Mouse (Mus musculus): Measurements from ENCODE around the gene Cenpx. TPM values are rescaled to one million over a fixed set of nuclear protein-coding genes. Genes with fewer than 3 reads are reported as not detected.
"Not testable (repeated sequence)": the region's sequence is repeated elsewhere in the genome, so short reads cannot be mapped to it uniquely, and the experiment has no call there.

The Cenpx gene
- 36.2 and 40.2 TPM in 2 replicates for polyA plus RNA-seq (2012; rRNA removed)

DNA sequence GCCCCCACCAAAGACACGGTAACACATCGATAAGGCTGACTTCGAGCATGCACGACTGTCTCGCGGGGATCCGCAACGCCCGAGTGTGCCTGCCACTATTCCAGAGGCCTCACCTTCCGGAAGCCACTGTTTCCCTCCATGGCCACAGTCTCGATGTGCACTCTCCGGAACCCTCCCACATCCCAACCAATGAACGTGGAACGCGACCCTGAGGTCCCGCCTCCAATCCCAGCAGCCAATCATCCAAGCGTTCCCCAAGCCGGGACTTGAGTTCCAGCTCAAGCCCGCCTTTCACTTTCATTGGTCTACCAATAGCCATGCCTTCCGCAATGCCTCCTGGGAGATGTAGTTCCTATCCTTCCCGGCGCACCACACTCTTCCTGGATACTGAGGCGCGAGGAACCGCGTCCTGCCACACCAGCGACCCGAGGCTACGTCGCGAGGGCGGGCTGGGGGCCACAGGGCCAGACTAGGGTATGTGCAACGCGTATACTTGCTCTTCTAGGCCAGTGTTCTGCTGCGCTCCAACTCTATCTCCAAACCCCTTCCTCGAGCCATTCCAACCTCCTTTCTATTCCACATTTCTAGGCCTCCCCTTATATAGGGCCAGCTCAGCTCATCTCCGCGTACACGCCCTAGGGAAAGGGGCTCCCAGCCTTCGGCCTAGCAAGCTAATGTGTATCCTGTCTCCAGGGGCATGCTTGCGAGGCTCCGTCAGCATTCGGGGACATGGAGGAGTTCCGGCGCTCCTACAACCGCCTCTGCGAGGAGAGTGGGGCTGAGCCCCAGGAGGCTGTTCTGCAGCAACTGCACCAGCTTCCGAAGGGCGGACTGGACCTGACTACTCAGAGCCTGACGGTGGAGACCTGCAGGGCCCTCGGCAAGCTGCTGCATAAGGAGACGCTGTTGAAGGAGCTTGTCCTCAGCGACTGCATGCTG lies at the start of gene Cenpx, which contains the start of gene Lrrc45:
TSS of gene Cenpx (minus strand) at position 159 of the 939 bp plus-strand sequence.
TSS of gene Lrrc45 (plus strand) at position 346 of the 939 bp plus-strand sequence.
- Histone ChIP-seq H3K4me3 (ENCODE audit: insufficient read depth, low read length) (peak within 1 kb of the TSS; percentile 61), H3K4me1 (ENCODE audit: control insufficient read depth, insufficient read depth, low read length) (peaks cover 3% of the 10 kb centered on the region), H3K27ac (ENCODE audit: insufficient read depth, low read length) (no peak within 1 kb of the TSS)
- peak; percentile 77 for TF ChIP-seq POLR2A (IDR thresholded peaks at IDR 0.05; ENCODE audit: extremely low read depth, insufficient read depth, low read length)
- no peak for TF ChIP-seq CTCF (IDR thresholded peaks at IDR 0.05; ENCODE audit: extremely low read depth, insufficient read depth, low read length)

DNA sequence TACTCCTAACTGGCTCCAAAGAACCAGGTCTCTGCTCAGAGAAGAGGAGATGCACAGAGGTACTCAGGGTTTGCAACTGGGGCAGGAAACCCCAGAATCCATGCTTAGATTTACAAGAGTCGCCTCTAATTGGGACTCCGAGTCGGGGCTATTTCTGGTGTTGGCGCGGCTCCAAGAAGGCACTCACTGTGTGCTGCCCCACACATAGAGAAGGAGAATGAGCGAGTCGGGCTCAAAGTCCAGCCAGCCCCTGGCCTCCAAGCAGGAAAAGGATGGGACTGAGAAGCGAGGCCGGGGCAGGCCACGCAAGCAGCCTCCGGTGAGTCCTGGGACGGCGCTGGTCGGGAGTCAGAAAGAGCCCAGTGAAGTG lies 49.1 kb upstream of the Cenpx start, which contains the start of gene Hmga1b:
TSS of gene Hmga1b (plus strand) at position 123 of the 370 bp plus-strand sequence.
- not testable (repeated sequence) for H3K4me1 ChIP-seq (ENCODE audit: control insufficient read depth, insufficient read depth, low read length); H3K27ac ChIP-seq (ENCODE audit: insufficient read depth, low read length); H3K4me3 ChIP-seq (ENCODE audit: insufficient read depth, low read length)

- Histone ChIP-seq H3K27ac (ENCODE audit: insufficient read depth, low read length) (no peak overlapping the region), H3K4me1 (ENCODE audit: control insufficient read depth, insufficient read depth, low read length) (no peaks in the 10 kb centered on the region)
- TF ChIP-seq POLR2A (IDR thresholded peaks at IDR 0.05; ENCODE audit: extremely low read depth, insufficient read depth, low read length) (no peak), CTCF (IDR thresholded peaks at IDR 0.05; ENCODE audit: extremely low read depth, insufficient read depth, low read length) (no peak)
These were observed 48.5 kb upstream of the Cenpx start for GRCm38 (mm10) chr11:120761811-120762671.

DNA sequence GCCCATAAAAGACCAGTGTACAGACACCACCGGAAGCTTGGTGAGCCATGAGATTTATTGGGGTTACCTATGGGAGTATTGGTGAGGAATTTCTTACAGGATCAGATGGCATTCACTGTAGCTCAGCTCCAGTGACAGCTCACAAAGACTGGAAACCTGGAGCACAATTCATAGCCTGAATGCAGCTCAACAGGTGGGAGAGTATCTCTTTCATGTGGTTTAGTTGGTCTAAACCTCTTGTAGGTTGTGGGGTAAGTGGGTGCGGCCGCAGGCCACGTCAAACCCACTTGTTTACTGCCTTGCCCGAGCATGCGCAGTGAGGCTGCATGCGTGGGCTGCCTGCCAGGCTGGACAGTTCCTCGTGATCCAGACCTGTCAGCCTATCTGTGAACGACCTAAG lies 46.7 kb upstream of the Cenpx start:
- Histone ChIP-seq H3K27ac (ENCODE audit: insufficient read depth, low read length) (no peak overlapping the region), H3K4me3 (ENCODE audit: insufficient read depth, low read length) (no peak overlapping the region), H3K4me1 (ENCODE audit: control insufficient read depth, insufficient read depth, low read length) (no peaks in the 10 kb centered on the region)
- no peak for TF ChIP-seq CTCF (IDR thresholded peaks at IDR 0.05; ENCODE audit: extremely low read depth, insufficient read depth, low read length)
- no peak for TF ChIP-seq POLR2A (IDR thresholded peaks at IDR 0.05; ENCODE audit: extremely low read depth, insufficient read depth, low read length)

More at GRCm38 (mm10) chr11:120761811-120762671, 48.5 kb upstream of the Cenpx start:
- no peak overlapping the region for H3K4me3 ChIP-seq (ENCODE audit: insufficient read depth, low read length)

- no peak overlapping the region for H3K4me3 ChIP-seq (ENCODE audit: insufficient read depth, low read length)
- H3K4me1 ChIP-seq (ENCODE audit: control insufficient read depth, insufficient read depth, low read length): no peaks in the 10 kb centered on the region
- TF ChIP-seq POLR2A (IDR thresholded peaks at IDR 0.05; ENCODE audit: extremely low read depth, insufficient read depth, low read length) (no peak), CTCF (IDR thresholded peaks at IDR 0.05; ENCODE audit: extremely low read depth, insufficient read depth, low read length) (no peak)
- H3K27ac ChIP-seq (ENCODE audit: insufficient read depth, low read length): no peak overlapping the region
These were observed 38.1 kb upstream of the Cenpx start for GRCm38 (mm10) chr11:120751606-120752005.

- Histone ChIP-seq H3K27ac (ENCODE audit: insufficient read depth, low read length) (no peak overlapping the region), H3K4me1 (ENCODE audit: control insufficient read depth, insufficient read depth, low read length) (no peaks in the 10 kb centered on the region), H3K4me3 (ENCODE audit: insufficient read depth, low read length) (no peak overlapping the region)
- peak; percentile 26; the same call in 1 of the 2 replicates for TF ChIP-seq CTCF (IDR thresholded peaks at IDR 0.05; ENCODE audit: extremely low read depth, insufficient read depth, low read length)
- TF ChIP-seq POLR2A (IDR thresholded peaks at IDR 0.05; ENCODE audit: extremely low read depth, insufficient read depth, low read length): no peak
These were observed 35.9 kb upstream of the Cenpx start for GRCm38 (mm10) chr11:120749430-120749829.

DNA sequence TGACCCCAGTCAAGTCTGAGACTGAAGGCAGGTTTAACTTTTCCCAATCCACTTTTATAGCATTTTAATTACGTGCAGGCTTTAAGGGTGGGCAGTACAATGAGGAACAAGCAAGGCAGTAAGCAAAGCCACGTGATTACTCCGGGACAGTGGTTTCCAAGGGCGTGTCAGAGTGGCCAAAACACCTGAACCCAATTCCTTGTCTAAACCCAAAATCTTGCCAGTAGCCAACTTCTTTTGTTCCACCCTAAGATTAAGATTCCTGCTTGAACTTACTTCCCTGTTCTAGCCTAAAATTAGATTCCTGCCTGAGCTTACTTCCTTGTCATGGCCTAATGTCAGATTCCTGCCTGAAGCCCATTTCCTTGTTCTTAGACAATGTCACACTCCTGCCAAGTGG lies 34.4 kb upstream of the Cenpx start:
- no peak for TF ChIP-seq CTCF (IDR thresholded peaks at IDR 0.05; ENCODE audit: extremely low read depth, insufficient read depth, low read length)
- no peak for TF ChIP-seq POLR2A (IDR thresholded peaks at IDR 0.05; ENCODE audit: extremely low read depth, insufficient read depth, low read length)
- no peaks in the 10 kb centered on the region for H3K4me1 ChIP-seq (ENCODE audit: control insufficient read depth, insufficient read depth, low read length)
- H3K27ac ChIP-seq (ENCODE audit: insufficient read depth, low read length): no peak overlapping the region
- H3K4me3 ChIP-seq (ENCODE audit: insufficient read depth, low read length): no peak overlapping the region

DNA sequence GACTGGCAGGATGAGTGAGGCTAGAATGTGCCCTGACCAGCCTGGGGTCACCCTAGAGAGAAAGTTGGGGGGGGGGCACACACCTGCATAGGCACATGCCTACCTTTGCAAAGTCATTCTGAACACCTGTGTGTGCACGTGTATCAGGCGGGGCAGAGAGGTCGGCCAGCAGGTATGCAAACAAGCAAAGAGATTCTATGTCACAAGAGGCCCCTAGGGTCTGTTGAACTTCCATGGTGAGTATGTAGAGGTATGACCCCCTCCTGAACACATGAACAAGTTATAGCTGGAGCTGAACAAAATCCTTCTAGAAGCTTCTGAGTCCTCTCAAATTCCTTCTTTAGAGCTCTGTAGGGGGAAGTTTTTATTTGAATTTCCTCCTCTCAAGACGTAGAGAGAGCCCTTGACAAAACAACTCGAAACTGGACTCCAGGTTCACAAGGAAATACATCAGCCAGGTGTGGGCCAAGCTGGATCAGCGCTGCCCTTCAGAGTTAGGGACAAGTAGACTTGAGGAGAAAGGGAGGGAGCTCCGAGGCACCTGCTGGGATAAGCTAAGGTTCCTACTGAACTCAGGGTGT lies 30.7 kb upstream of the Cenpx start:
- H3K4me3 ChIP-seq (ENCODE audit: insufficient read depth, low read length): no peak overlapping the region
- H3K27ac ChIP-seq (ENCODE audit: insufficient read depth, low read length): no peak overlapping the region
- no peaks in the 10 kb centered on the region for H3K4me1 ChIP-seq (ENCODE audit: control insufficient read depth, insufficient read depth, low read length)
- TF ChIP-seq POLR2A (IDR thresholded peaks at IDR 0.05; ENCODE audit: extremely low read depth, insufficient read depth, low read length) (no peak), CTCF (IDR thresholded peaks at IDR 0.05; ENCODE audit: extremely low read depth, insufficient read depth, low read length) (no peak)

- Histone ChIP-seq H3K27ac (ENCODE audit: insufficient read depth, low read length) (no peak overlapping the region), H3K4me3 (ENCODE audit: insufficient read depth, low read length) (no peak overlapping the region), H3K4me1 (ENCODE audit: control insufficient read depth, insufficient read depth, low read length) (no peaks in the 10 kb centered on the region)
- TF ChIP-seq POLR2A (IDR thresholded peaks at IDR 0.05; ENCODE audit: extremely low read depth, insufficient read depth, low read length) (no peak), CTCF (IDR thresholded peaks at IDR 0.05; ENCODE audit: extremely low read depth, insufficient read depth, low read length) (no peak)
These were observed 27.4 kb upstream of the Cenpx start for GRCm38 (mm10) chr11:120740981-120741380.

Data from cortical plate, adult 2 months (tissue).